Mouse (Mus musculus) gastrocnemius, adult 2 months (tissue): ENCODE results near the gene Pam. TPM values are rescaled to one million over a fixed set of nuclear protein-coding genes. Genes with fewer than 3 reads are reported as not detected.

Experiments used
- DNase-seq: peaks from one replicate; pipeline ENCODE4 v3.0.0; 2022
- H3K27ac ChIP-seq: fragments of 200-600 bp; 2 replicates; pipeline ENCODE4 v1.8.1; 2022; ENCODE audit warnings: mild to moderate bottlenecking
- H3K4me3 ChIP-seq: fragments of 200-600 bp; 2 replicates; pipeline ENCODE4 v1.8.1; 2022; ENCODE audit warnings: mild to moderate bottlenecking, moderate library complexity
- CTCF ChIP-seq: fragments of 200-600 bp; IDR thresholded peaks from 2 replicates; pipeline ENCODE4 v1.8.1; 2022; ENCODE audit warnings: antibody characterized with exemption, mild to moderate bottlenecking, moderate library complexity
- intact Hi-C: fragments of 180-260 bp; cut with DNase I; formaldehyde crosslinking; loops from one replicate; pipeline ENCODE4 v1.15.1; 2025
- total RNA-seq, 2 experiments: library from RNA; stranded (reverse); gene quantifications; 2 replicates each; pipeline ENCODE4 v1.2.3; 2021

The Pam gene
- total RNA-seq, 2 experiments from 2014 or later, result 27.6 to 39.9 TPM

- no peak overlapping the region for H3K27ac ChIP-seq
- no peak overlapping the region for H3K4me3 ChIP-seq
- DNase-seq, result no peak
- TF ChIP-seq CTCF, result no peak
- intact Hi-C loops, result loop anchor here (10.0 kb wide), 1 partner anchor 443 kb away; no protein-coding TSS in a partner anchor
These were observed 2.7 kb upstream of the Pam start for GRCm38 (mm10) chr1:98097957-98098729.

- no peak overlapping the region; the same call in 1 of the 2 replicates for H3K4me3 ChIP-seq
- intact Hi-C loops, result loop anchor here (10.0 kb wide), 1 partner anchor 442 kb away; no protein-coding TSS in a partner anchor
- no peak for DNase-seq
- H3K27ac ChIP-seq, result no peak overlapping the region
- no peak for TF ChIP-seq CTCF
These were observed 1.0 kb upstream of the Pam start for GRCm38 (mm10) chr1:98096396-98096935.

DNA sequence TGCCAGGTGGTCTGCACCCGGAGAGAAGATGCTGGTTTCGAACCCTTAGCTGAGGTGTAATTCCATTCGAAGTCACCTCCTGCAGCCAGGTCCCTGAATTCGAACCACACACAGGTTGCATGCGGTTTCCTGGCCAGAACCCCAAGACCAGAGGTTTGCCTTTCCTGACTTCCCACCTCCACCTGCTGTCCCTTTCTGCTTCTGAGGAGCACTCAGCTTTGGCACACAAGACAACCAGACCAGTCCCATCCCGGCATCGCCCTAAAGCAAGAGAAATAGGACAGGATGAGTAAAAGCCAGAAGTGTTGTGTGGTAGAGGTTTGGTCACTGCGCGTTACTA lies 515 bp upstream of the Pam start:
- no peak for TF ChIP-seq CTCF
- intact Hi-C loops, result loop anchor here (10.0 kb wide), 1 partner anchor 441 kb away; no protein-coding TSS in a partner anchor
- peak overlapping the region; percentile 98 for H3K4me3 ChIP-seq
- DNase-seq, result no peak
- peak overlapping the region; percentile 93 for H3K27ac ChIP-seq

- no peak for TF ChIP-seq CTCF
- H3K4me3 ChIP-seq, result peak overlapping the region; percentile 98
- peak; percentile 56 for DNase-seq
- intact Hi-C loops, result loop anchor here (5.0 to 10.0 kb wide), 2 partner anchors 118 to 440 kb away; no protein-coding TSS in a partner anchor
- H3K27ac ChIP-seq, result peak overlapping the region; percentile 93
These were observed 618 bp downstream of the Pam start for GRCm38 (mm10) chr1:98094811-98095245.

- no peak for TF ChIP-seq CTCF
- no peak overlapping the region for H3K4me3 ChIP-seq
- intact Hi-C loops, result no loop called here
- no peak overlapping the region for H3K27ac ChIP-seq
- no peak for DNase-seq
These were observed 6.0 kb downstream of the Pam start for GRCm38 (mm10) chr1:98089336-98089975.

DNA sequence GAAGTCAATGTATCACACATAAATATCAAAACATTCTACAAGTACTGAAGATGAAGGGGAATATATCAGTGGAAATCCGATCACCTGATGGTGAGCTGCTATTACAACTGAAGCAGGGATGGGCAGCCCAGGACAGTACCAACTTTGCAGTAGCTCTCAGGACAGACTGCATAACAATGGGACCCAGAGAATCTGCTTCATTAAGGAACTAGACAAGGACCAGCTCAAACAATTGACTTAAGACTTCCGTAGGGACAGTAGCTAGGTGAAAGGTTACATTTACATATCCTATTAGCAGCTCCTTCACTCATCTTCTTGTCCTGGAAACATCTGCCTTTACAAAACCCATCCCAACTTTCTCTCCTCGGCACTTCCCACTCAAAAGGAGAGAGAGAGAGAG lies 9.0 kb downstream of the Pam start:
- intact Hi-C loops, result no loop called here
- DNase-seq, result no peak
- no peak for TF ChIP-seq CTCF
- Histone ChIP-seq H3K4me3 (no peak overlapping the region), H3K27ac (no peak overlapping the region)

GRCm38 (mm10) chr1:98084596-98085274 lies 10.7 kb downstream of the Pam start:
- intact Hi-C loops, result no loop called here
- no peak overlapping the region for H3K27ac ChIP-seq
- DNase-seq, result no peak
- H3K4me3 ChIP-seq, result no peak overlapping the region
- no peak for TF ChIP-seq CTCF

DNA sequence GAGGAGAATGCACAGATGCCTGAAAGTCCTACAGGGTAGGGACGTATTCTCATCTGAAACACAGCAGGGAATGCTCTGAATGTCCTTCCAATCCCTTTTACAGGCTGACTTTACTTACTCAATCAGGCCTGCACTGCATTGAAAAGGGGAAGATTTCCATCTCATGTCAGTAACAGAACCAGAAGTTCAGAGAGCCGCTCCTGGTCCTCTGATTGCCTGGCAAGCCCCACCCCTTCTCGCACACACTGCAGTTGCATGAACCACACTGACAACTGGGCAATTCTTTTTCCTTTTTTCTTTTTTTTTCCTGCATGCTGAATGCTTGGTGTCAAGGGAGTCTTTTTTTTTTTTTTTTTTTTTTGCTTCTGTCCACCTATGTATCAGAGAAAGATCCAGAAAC lies 11.9 kb downstream of the Pam start:
- no peak for DNase-seq
- no peak overlapping the region for H3K4me3 ChIP-seq
- no peak overlapping the region for H3K27ac ChIP-seq
- no peak for TF ChIP-seq CTCF
- intact Hi-C loops, result no loop called here

DNA sequence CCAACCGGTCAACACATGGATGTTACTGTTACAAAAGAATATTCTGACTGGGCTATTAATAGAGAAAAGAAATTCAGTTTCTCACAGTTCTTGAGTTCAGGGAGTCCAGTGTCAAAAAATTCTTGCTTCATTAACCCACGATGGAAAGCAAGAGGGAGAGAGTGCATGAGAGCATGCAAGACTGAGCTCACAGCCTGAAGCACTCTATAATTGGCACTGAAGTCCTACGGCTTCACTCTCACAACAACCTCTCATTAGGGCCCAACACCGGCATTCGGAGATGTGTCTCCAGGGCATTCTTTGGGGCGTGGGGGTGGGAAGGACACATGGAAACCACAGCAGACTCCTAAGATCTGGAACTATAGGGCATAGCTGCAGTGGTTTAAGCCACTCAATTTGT lies 12.5 kb downstream of the Pam start:
- H3K27ac ChIP-seq, result no peak overlapping the region
- no peak for TF ChIP-seq CTCF
- H3K4me3 ChIP-seq, result no peak overlapping the region
- DNase-seq, result no peak
- intact Hi-C loops, result no loop called here

- no peak for DNase-seq
- no peak overlapping the region for H3K4me3 ChIP-seq
- intact Hi-C loops, result no loop called here
- TF ChIP-seq CTCF, result no peak
- H3K27ac ChIP-seq, result peak overlapping the region; percentile 36; the same call in 1 of the 2 replicates
These were observed 15.0 kb downstream of the Pam start for GRCm38 (mm10) chr1:98080431-98080830.

- intact Hi-C loops, result no loop called here
- no peak overlapping the region for H3K4me3 ChIP-seq
- DNase-seq, result peak; percentile 54
- H3K27ac ChIP-seq, result peak overlapping the region; percentile 36
- TF ChIP-seq CTCF, result no peak
These were observed 15.8 kb downstream of the Pam start for GRCm38 (mm10) chr1:98079640-98080039.

- no peak overlapping the region for H3K4me3 ChIP-seq
- DNase-seq, result no peak
- H3K27ac ChIP-seq, result no peak overlapping the region; the same call in 1 of the 2 replicates
- intact Hi-C loops, result no loop called here
- no peak for TF ChIP-seq CTCF
These were observed 16.7 kb downstream of the Pam start for GRCm38 (mm10) chr1:98078735-98079134.

GRCm38 (mm10) chr1:98073826-98074225 lies 21.6 kb downstream of the Pam start:
- TF ChIP-seq CTCF, result no peak
- Histone ChIP-seq H3K4me3 (no peak overlapping the region), H3K27ac (no peak overlapping the region)
- DNase-seq, result no peak
- intact Hi-C loops, result no loop called here
